Mouse (Mus musculus): Measurements from ENCODE around the gene Tmem256.
A peak's percentile ranks its signal among the peaks of the same experiment; 100 is the strongest.

DNA sequence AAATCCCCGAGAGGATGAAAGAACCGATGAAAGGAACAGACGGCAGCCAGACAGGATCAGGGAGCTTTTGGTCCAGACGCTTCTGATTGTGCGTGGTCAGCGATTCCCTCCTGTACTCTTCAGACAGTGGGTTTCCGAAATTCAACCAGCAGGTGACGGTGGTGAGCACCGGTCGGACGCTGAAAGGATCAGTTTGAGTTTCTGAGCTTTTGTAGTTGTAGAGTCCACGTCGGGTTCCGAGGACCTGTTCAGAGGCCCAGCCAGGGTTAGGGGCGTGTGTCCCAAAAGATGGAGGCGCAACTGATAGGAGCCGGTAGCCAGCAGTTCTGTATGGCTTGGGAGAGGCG lies 42.2 kb downstream of the Tmem256 start:
- no peak for TF ChIP-seq POLR2A (IDR thresholded peaks at IDR 0.05; ENCODE audit: borderline replicate concordance, insufficient read depth, low read length)
- TF ChIP-seq CTCF (IDR thresholded peaks at IDR 0.05; ENCODE audit: borderline replicate concordance, insufficient read depth, low read depth, low read length), result peak; percentile 72; the same call in 1 of the 2 replicates
